Mouse (Mus musculus): ENCODE results near the gene Slc2a5. TPM values are rescaled to one million over a fixed set of nuclear protein-coding genes. Genes with fewer than 3 reads are reported as not detected.

The Slc2a5 gene
- polyA plus RNA-seq (2014; fragmentation: Illumina TruSeq; extraction: RNeasy Lipid Tissue Mini Kit (QIAGEN cat#74804); ENCODE audit: low read depth, low replicate concordance): 14.3 TPM

GRCm38 (mm10) chr4:150119055-150119454, at the start of gene Slc2a5:
Gene Slc2a5, plus strand, starts transcription at chr4:150119283.

GRCm38 (mm10) chr4:150087161-150087889, 31.8 kb upstream of the Slc2a5 start, which contains the start of gene Gpr157:
Gene Gpr157, plus strand, starts transcription at chr4:150087365.

Other genes with a start within 250 kb of the Slc2a5 start
- gene Spsb1, start 164.2 kb upstream of the Slc2a5 start, polyA plus RNA-seq (2014; fragmentation: Illumina TruSeq; extraction: RNeasy Lipid Tissue Mini Kit (QIAGEN cat#74804); ENCODE audit: low read depth, low replicate concordance): 1.0 TPM
- gene H6pd, start 110.3 kb upstream of the Slc2a5 start, polyA plus RNA-seq (2014; fragmentation: Illumina TruSeq; extraction: RNeasy Lipid Tissue Mini Kit (QIAGEN cat#74804); ENCODE audit: low read depth, low replicate concordance): 21.4 TPM
- 0.20 TPM for gene Gpr157, start 31.9 kb upstream of the Slc2a5 start, polyA plus RNA-seq (2014; fragmentation: Illumina TruSeq; extraction: RNeasy Lipid Tissue Mini Kit (QIAGEN cat#74804); ENCODE audit: low read depth, low replicate concordance)
- gene Slc2a7, start 29.7 kb downstream of the Slc2a5 start, polyA plus RNA-seq (2014; fragmentation: Illumina TruSeq; extraction: RNeasy Lipid Tissue Mini Kit (QIAGEN cat#74804); ENCODE audit: low read depth, low replicate concordance): not detected
- gene Car6, start 82.0 kb downstream of the Slc2a5 start, polyA plus RNA-seq (2014; fragmentation: Illumina TruSeq; extraction: RNeasy Lipid Tissue Mini Kit (QIAGEN cat#74804); ENCODE audit: low read depth, low replicate concordance): not detected
- 265 TPM for gene Eno1, start 117.4 kb downstream of the Slc2a5 start, polyA plus RNA-seq (2014; fragmentation: Illumina TruSeq; extraction: RNeasy Lipid Tissue Mini Kit (QIAGEN cat#74804); ENCODE audit: low read depth, low replicate concordance)
- 28.1 TPM for gene Rere, start 162.4 kb downstream of the Slc2a5 start, polyA plus RNA-seq (2014; fragmentation: Illumina TruSeq; extraction: RNeasy Lipid Tissue Mini Kit (QIAGEN cat#74804); ENCODE audit: low read depth, low replicate concordance)